Mouse (Mus musculus) E14TG2a.4 (cell line): ENCODE data around the gene Pofut1.

Source experiments
- CTCF ChIP-seq: conservative IDR thresholded peaks from 2 replicates; pipeline ENCODE4 v1.5.1; 2014; ENCODE audit warnings: low read length
- NANOG ChIP-seq: IDR thresholded peaks from 2 replicates; pipeline ENCODE4 v1.6.1; 2014; ENCODE audit warnings: borderline replicate concordance, low read length, mixed read lengths
- POU5F1 ChIP-seq: IDR thresholded peaks from 2 replicates; pipeline ENCODE4 v1.6.1; 2014; ENCODE audit warnings: low read length, borderline replicate concordance

- TF ChIP-seq CTCF: no peak
- no peak for TF ChIP-seq NANOG
- TF ChIP-seq POU5F1: no peak
Observed at GRCm38 (mm10) chr2:153215421-153215820, 25.9 kb upstream of the Pofut1 start.
